Mouse (Mus musculus) lung, adult 2 months (tissue): ENCODE data around the gene Fndc3b.

Experiments used
- CTCF ChIP-seq: fragments of 200-500 bp; IDR thresholded peaks from 2 replicates; pipeline ENCODE4 v1.5.1; 2011; ENCODE audit warnings: mild to moderate bottlenecking, low read length, control low read depth; ENCODE audit not compliant: insufficient read depth
- POLR2A ChIP-seq: fragments of 200-500 bp; IDR thresholded peaks from 2 replicates; pipeline ENCODE4 v1.6.1; 2011; ENCODE audit warnings: low read depth, mild to moderate bottlenecking, control low read depth, low read length, borderline replicate concordance; ENCODE audit errors: extremely low read depth

DNA sequence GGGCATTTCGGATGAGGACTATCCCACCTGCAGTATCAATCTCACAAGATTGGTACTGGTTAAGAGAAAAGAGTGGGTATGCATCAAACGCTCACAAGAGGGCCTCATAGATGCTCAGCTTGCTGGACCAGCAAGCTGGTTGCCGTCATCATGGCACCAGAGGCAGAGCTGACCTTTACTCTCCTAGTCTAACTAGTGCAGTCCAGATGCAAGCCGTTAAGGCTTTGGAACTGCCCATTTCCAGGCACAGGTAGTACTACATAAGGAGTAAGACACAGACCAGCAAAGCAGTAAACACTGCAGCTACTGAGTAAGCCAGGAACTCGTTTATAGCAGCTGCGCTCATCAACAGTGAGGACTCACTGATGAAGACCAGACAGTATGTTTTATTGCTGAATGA is 138.8 kb downstream of the Fndc3b start:
- no peak for TF ChIP-seq POLR2A
- peak; percentile 53; the same call in 1 of the 2 replicates for TF ChIP-seq CTCF
